Mouse (Mus musculus): ENCODE data around the gene Gpd2. TPM values are rescaled to one million over a fixed set of nuclear protein-coding genes. Genes with fewer than 3 reads are reported as not detected.

Gpd2 gene
- polyA plus RNA-seq, 1 experiment from 2014 or later = 21.8 TPM

GRCm38 (mm10) chr2:57301539-57301938 is 64.1 kb downstream of the Gpd2 start:
- Histone ChIP-seq H3K9me3 (ENCODE audit: control insufficient read depth, low read length) (no peaks in the 10 kb centered on the region), H3K4me3 (ENCODE audit: low read depth, low read length) (no peak overlapping the region), H3K36me3 (ENCODE audit: control insufficient read depth, insufficient read depth, low read length) (no peaks in the 10 kb centered on the region), H3K9ac (ENCODE audit: low read length) (no peak overlapping the region), H3K27me3 (replicated peaks; ENCODE audit: control insufficient read depth, insufficient read depth, low read length) (no peaks in the 10 kb centered on the region), H3K4me2 (ENCODE audit: low read length) (no peak overlapping the region), H3K27ac (ENCODE audit: low read depth) (no peak overlapping the region), H3K4me1 (replicated peaks; ENCODE audit: control insufficient read depth, insufficient read depth, low read length) (no peaks in the 10 kb centered on the region)
- DNase-seq (ENCODE audit: low spot score) (no peak), ATAC-seq (replicated peaks; ENCODE audit: low FRiP score, low TSS enrichment, low read depth) (no peak)
- WGBS = 52% methylated on average over 3 of the region's 3 CpGs

- Histone ChIP-seq H3K4me2 (ENCODE audit: low read length) (no peak overlapping the region), H3K4me1 (replicated peaks; ENCODE audit: control insufficient read depth, insufficient read depth, low read length) (no peaks in the 10 kb centered on the region), H3K9me3 (ENCODE audit: control insufficient read depth, low read length) (no peaks in the 10 kb centered on the region), H3K9ac (ENCODE audit: low read length) (no peak overlapping the region), H3K27ac (ENCODE audit: low read depth) (no peak overlapping the region), H3K27me3 (replicated peaks; ENCODE audit: control insufficient read depth, insufficient read depth, low read length) (no peaks in the 10 kb centered on the region), H3K36me3 (ENCODE audit: control insufficient read depth, insufficient read depth, low read length) (no peaks in the 10 kb centered on the region), H3K4me3 (ENCODE audit: low read depth, low read length) (no peak overlapping the region)
- DNase-seq (ENCODE audit: low spot score) = no peak
- 92% methylated on average over 4 of the region's 4 CpGs for WGBS
- ATAC-seq (replicated peaks; ENCODE audit: low FRiP score, low TSS enrichment, low read depth) = no peak
Measured at GRCm38 (mm10) chr2:57304212-57304611, 66.8 kb downstream of the Gpd2 start.

- no peaks in the 10 kb centered on the region for H3K9me3 ChIP-seq (ENCODE audit: control insufficient read depth, low read length)
- no peaks in the 10 kb centered on the region for H3K27me3 ChIP-seq (replicated peaks; ENCODE audit: control insufficient read depth, insufficient read depth, low read length)
- no peak overlapping the region for H3K27ac ChIP-seq (ENCODE audit: low read depth)
- H3K4me2 ChIP-seq (ENCODE audit: low read length) = no peak overlapping the region
- H3K9ac ChIP-seq (ENCODE audit: low read length) = no peak overlapping the region
- DNase-seq (ENCODE audit: low spot score) (no peak), ATAC-seq (replicated peaks; ENCODE audit: low FRiP score, low TSS enrichment, low read depth) (no peak)
- H3K36me3 ChIP-seq (ENCODE audit: control insufficient read depth, insufficient read depth, low read length) = no peaks in the 10 kb centered on the region
- no peaks in the 10 kb centered on the region for H3K4me1 ChIP-seq (replicated peaks; ENCODE audit: control insufficient read depth, insufficient read depth, low read length)
- H3K4me3 ChIP-seq (ENCODE audit: low read depth, low read length) = no peak overlapping the region
- 41% methylated on average over 7 of the region's 7 CpGs for WGBS
Measured at GRCm38 (mm10) chr2:57312268-57312797, 74.9 kb downstream of the Gpd2 start.

- 77% methylated on average over 2 of the region's 2 CpGs for WGBS
- ATAC-seq (replicated peaks; ENCODE audit: low FRiP score, low TSS enrichment, low read depth) (no peak), DNase-seq (ENCODE audit: low spot score) (no peak)
- no peaks in the 10 kb centered on the region for H3K9me3 ChIP-seq (ENCODE audit: control insufficient read depth, low read length)
- H3K27ac ChIP-seq (ENCODE audit: low read depth) = no peak overlapping the region
- no peaks in the 10 kb centered on the region for H3K36me3 ChIP-seq (ENCODE audit: control insufficient read depth, insufficient read depth, low read length)
- no peaks in the 10 kb centered on the region for H3K27me3 ChIP-seq (replicated peaks; ENCODE audit: control insufficient read depth, insufficient read depth, low read length)
- H3K4me3 ChIP-seq (ENCODE audit: low read depth, low read length) = no peak overlapping the region
- no peaks in the 10 kb centered on the region for H3K4me1 ChIP-seq (replicated peaks; ENCODE audit: control insufficient read depth, insufficient read depth, low read length)
- H3K4me2 ChIP-seq (ENCODE audit: low read length) = no peak overlapping the region
- H3K9ac ChIP-seq (ENCODE audit: low read length) = no peak overlapping the region
Measured at GRCm38 (mm10) chr2:57316055-57316454, 78.6 kb downstream of the Gpd2 start.

GRCm38 (mm10) chr2:57318336-57318735 is 80.9 kb downstream of the Gpd2 start:
- DNase-seq (ENCODE audit: low spot score) (no peak), ATAC-seq (replicated peaks; ENCODE audit: low FRiP score, low TSS enrichment, low read depth) (no peak)
- H3K36me3 ChIP-seq (ENCODE audit: control insufficient read depth, insufficient read depth, low read length) = no peaks in the 10 kb centered on the region
- 65% methylated on average over 3 of the region's 3 CpGs for WGBS
- H3K27me3 ChIP-seq (replicated peaks; ENCODE audit: control insufficient read depth, insufficient read depth, low read length) = no peaks in the 10 kb centered on the region
- no peak overlapping the region for H3K4me2 ChIP-seq (ENCODE audit: low read length)
- no peak overlapping the region for H3K9ac ChIP-seq (ENCODE audit: low read length)
- H3K4me1 ChIP-seq (replicated peaks; ENCODE audit: control insufficient read depth, insufficient read depth, low read length) = no peaks in the 10 kb centered on the region
- no peak overlapping the region for H3K27ac ChIP-seq (ENCODE audit: low read depth)
- no peak overlapping the region for H3K4me3 ChIP-seq (ENCODE audit: low read depth, low read length)
- no peaks in the 10 kb centered on the region for H3K9me3 ChIP-seq (ENCODE audit: control insufficient read depth, low read length)

GRCm38 (mm10) chr2:57326091-57326490 is 88.7 kb downstream of the Gpd2 start:
- WGBS = 93% methylated on average over 8 of the region's 8 CpGs
- Histone ChIP-seq H3K4me3 (ENCODE audit: low read depth, low read length) (no peak overlapping the region), H3K36me3 (ENCODE audit: control insufficient read depth, insufficient read depth, low read length) (no peaks in the 10 kb centered on the region), H3K4me1 (replicated peaks; ENCODE audit: control insufficient read depth, insufficient read depth, low read length) (no peaks in the 10 kb centered on the region), H3K9me3 (ENCODE audit: control insufficient read depth, low read length) (no peaks in the 10 kb centered on the region), H3K27ac (ENCODE audit: low read depth) (no peak overlapping the region), H3K27me3 (replicated peaks; ENCODE audit: control insufficient read depth, insufficient read depth, low read length) (no peaks in the 10 kb centered on the region), H3K4me2 (ENCODE audit: low read length) (no peak overlapping the region), H3K9ac (ENCODE audit: low read length) (no peak overlapping the region)
- no peak for DNase-seq (ENCODE audit: low spot score)
- no peak for ATAC-seq (replicated peaks; ENCODE audit: low FRiP score, low TSS enrichment, low read depth)

GRCm38 (mm10) chr2:57329327-57329726 is 91.9 kb downstream of the Gpd2 start:
- ATAC-seq (replicated peaks; ENCODE audit: low FRiP score, low TSS enrichment, low read depth) = no peak
- no peaks in the 10 kb centered on the region for H3K36me3 ChIP-seq (ENCODE audit: control insufficient read depth, insufficient read depth, low read length)
- no peaks in the 10 kb centered on the region for H3K27me3 ChIP-seq (replicated peaks; ENCODE audit: control insufficient read depth, insufficient read depth, low read length)
- no peaks in the 10 kb centered on the region for H3K4me1 ChIP-seq (replicated peaks; ENCODE audit: control insufficient read depth, insufficient read depth, low read length)
- 44% methylated on average over 7 of the region's 7 CpGs for WGBS
- no peak for DNase-seq (ENCODE audit: low spot score)
- H3K4me2 ChIP-seq (ENCODE audit: low read length) = no peak overlapping the region
- H3K9ac ChIP-seq (ENCODE audit: low read length) = no peak overlapping the region
- no peak overlapping the region for H3K27ac ChIP-seq (ENCODE audit: low read depth)
- no peaks in the 10 kb centered on the region for H3K9me3 ChIP-seq (ENCODE audit: control insufficient read depth, low read length)
- no peak overlapping the region for H3K4me3 ChIP-seq (ENCODE audit: low read depth, low read length)

GRCm38 (mm10) chr2:57330812-57331211 is 93.4 kb downstream of the Gpd2 start:
- H3K27me3 ChIP-seq (replicated peaks; ENCODE audit: control insufficient read depth, insufficient read depth, low read length) = no peaks in the 10 kb centered on the region
- H3K27ac ChIP-seq (ENCODE audit: low read depth) = no peak overlapping the region
- no peak overlapping the region for H3K9ac ChIP-seq (ENCODE audit: low read length)
- H3K4me1 ChIP-seq (replicated peaks; ENCODE audit: control insufficient read depth, insufficient read depth, low read length) = no peaks in the 10 kb centered on the region
- H3K36me3 ChIP-seq (ENCODE audit: control insufficient read depth, insufficient read depth, low read length) = no peaks in the 10 kb centered on the region
- DNase-seq (ENCODE audit: low spot score) (no peak), ATAC-seq (replicated peaks; ENCODE audit: low FRiP score, low TSS enrichment, low read depth) (no peak)
- H3K9me3 ChIP-seq (ENCODE audit: control insufficient read depth, low read length) = no peaks in the 10 kb centered on the region
- H3K4me3 ChIP-seq (ENCODE audit: low read depth, low read length) = no peak overlapping the region
- WGBS = 59% methylated on average over 3 of the region's 3 CpGs
- H3K4me2 ChIP-seq (ENCODE audit: low read length) = no peak overlapping the region

- no peak overlapping the region for H3K4me2 ChIP-seq (ENCODE audit: low read length)
- no peaks in the 10 kb centered on the region for H3K27me3 ChIP-seq (replicated peaks; ENCODE audit: control insufficient read depth, insufficient read depth, low read length)
- H3K9ac ChIP-seq (ENCODE audit: low read length) = no peak overlapping the region
- no peak overlapping the region for H3K27ac ChIP-seq (ENCODE audit: low read depth)
- DNase-seq (ENCODE audit: low spot score) = no peak
- no peak overlapping the region for H3K4me3 ChIP-seq (ENCODE audit: low read depth, low read length)
- no peaks in the 10 kb centered on the region for H3K9me3 ChIP-seq (ENCODE audit: control insufficient read depth, low read length)
- H3K4me1 ChIP-seq (replicated peaks; ENCODE audit: control insufficient read depth, insufficient read depth, low read length) = no peaks in the 10 kb centered on the region
- WGBS = 75% methylated on average over 8 of the region's 8 CpGs
- no peaks in the 10 kb centered on the region for H3K36me3 ChIP-seq (ENCODE audit: control insufficient read depth, insufficient read depth, low read length)
- ATAC-seq (replicated peaks; ENCODE audit: low FRiP score, low TSS enrichment, low read depth) = no peak
Measured at GRCm38 (mm10) chr2:57331266-57331665, 93.8 kb downstream of the Gpd2 start.

Data from intestine, embryonic 14.5 days (tissue).